In the genomic region with DNA sequence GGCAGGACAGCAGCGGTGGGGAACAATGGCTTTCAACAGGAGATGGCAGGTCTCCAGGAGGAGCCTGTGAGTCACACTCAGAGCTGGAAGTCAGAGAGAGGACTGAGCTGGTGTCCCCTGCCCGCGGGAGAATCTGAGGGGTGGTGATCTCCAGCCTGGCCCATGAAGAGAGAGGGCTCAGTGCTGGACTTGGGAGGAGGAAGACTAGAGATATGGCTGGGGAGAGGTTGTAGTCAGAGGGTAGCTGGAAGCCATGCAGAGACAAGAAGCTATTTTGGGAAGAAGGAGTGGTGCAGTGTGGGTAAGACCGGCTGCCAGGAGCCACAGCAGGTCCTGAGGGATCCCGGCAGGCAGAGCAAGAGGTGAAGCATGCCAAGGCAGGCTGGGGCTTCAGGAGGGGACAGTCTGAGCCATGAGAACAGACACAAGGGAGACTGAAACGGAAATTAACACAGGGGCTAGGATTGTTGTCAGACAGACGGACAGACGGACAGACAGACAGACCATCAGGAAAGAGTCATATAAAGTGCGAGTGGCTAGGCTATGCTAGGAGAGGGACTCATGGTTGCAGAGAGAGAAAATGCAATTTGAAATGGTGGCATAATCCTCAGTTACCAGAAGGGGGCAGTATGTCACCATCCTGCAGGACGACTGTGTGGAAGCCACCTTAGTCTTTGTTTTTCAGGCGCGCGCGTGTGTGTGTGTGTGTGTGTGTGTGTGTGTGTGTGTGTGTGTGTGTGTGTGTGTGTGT, we compare ENCODE assay signal across 8 mouse cellular contexts. TPM values are rescaled to one million over a fixed set of nuclear protein-coding genes. Genes with fewer than 3 reads are reported as not detected.
DNase-seq lines count a peak whose midpoint lies in the region; ATAC-seq and TF ChIP-seq lines count a peak whose summit lies in the region.

No protein-coding gene starts in this region.

- intact Hi-C loops in left cerebral cortex, adult 2 months (cut with DNase I), result loop anchor here (1.0 kb wide), 2 partner anchors 46 to 71 kb away; no protein-coding TSS in a partner anchor

- no peak overlapping the region for H3K4me3 ChIP-seq in left cerebral cortex, adult 2 months
- H3K4me3 ChIP-seq in cortical plate, adult 2 months (ENCODE audit: insufficient read depth, low read length), result no peak overlapping the region
- H3K4me3 ChIP-seq in intestine, embryonic 16.5 days (ENCODE audit: low read length), result no peak overlapping the region

- H3K9me3 ChIP-seq in intestine, embryonic 16.5 days (ENCODE audit: control insufficient read depth, low read length), result no peaks in the 10 kb centered on the region

- 0 out of 2 replicates have a peak overlapping the region, but pooled peaks have one; percentile 19 for H3K27ac ChIP-seq in left cerebral cortex, adult 2 months
- no peak overlapping the region for H3K27ac ChIP-seq in cortical plate, adult 2 months (ENCODE audit: insufficient read depth, low read length)
- no peak overlapping the region for H3K27ac ChIP-seq in intestine, embryonic 16.5 days (ENCODE audit: low read length)

- no peaks in the 10 kb centered on the region for H3K36me3 ChIP-seq in intestine, embryonic 16.5 days (ENCODE audit: control insufficient read depth, insufficient read depth, low read length)

- no peaks in the 10 kb centered on the region for H3K27me3 ChIP-seq in intestine, embryonic 16.5 days (replicated peaks; ENCODE audit: control insufficient read depth, insufficient read depth, low read length)

- H3K9ac ChIP-seq in intestine, embryonic 16.5 days (ENCODE audit: low read depth, low read length), result peak overlapping the region; percentile 37; the same call in 1 of the 2 replicates

- peak; percentile 66 for TF ChIP-seq CTCF in left cerebral cortex, adult 2 months (IDR thresholded peaks at IDR 0.05)
- TF ChIP-seq CTCF in cortical plate, adult 2 months (IDR thresholded peaks at IDR 0.05; ENCODE audit: extremely low read depth, insufficient read depth, low read length), result peak; percentile 92

- peak; percentile 54; the same call in 1 of the 2 replicates for ATAC-seq in intestine, embryonic 16.5 days

- WGBS in intestine, embryonic 16.5 days, result 25% methylated on average over 14 of the region's 14 CpGs

- no peak for TF ChIP-seq POLR2A in cortical plate, adult 2 months (IDR thresholded peaks at IDR 0.05; ENCODE audit: extremely low read depth, insufficient read depth, low read length)

- no peak overlapping the region for H3K4me2 ChIP-seq in intestine, embryonic 16.5 days (ENCODE audit: low read depth, low read length)

- no peak for DNase-seq in left cerebral cortex, adult 2 months (ENCODE audit: extremely low spot score in 1 of 2, low spot score in 2 of 2)
- no peak for DNase-seq in left cerebral cortex, adult 11 months (ENCODE audit: low spot score)
- peak; percentile 75 for DNase-seq in R1 (ENCODE audit: low read depth, low spot score)
- peak; percentile 98 for DNase-seq in heart, adult 11 months
- peak; percentile 62 for DNase-seq in lung, postnatal 36 days
- DNase-seq in thymus, postnatal 0 days (ENCODE audit: low spot score), result peak; percentile 81

- H3K4me1 ChIP-seq in cortical plate, adult 2 months (ENCODE audit: control insufficient read depth, insufficient read depth, low read length), result no peaks in the 10 kb centered on the region; the same call in 1 of the 2 replicates
- peaks cover 5% of the 10 kb centered on the region; the same call in 1 of the 2 replicates for H3K4me1 ChIP-seq in intestine, embryonic 16.5 days (ENCODE audit: control insufficient read depth, insufficient read depth, low read length)

RNA-seq across cellular contexts. Expression of a gene that starts 4.2 kb away (rescaled TPM):
- total RNA-seq in left cerebral cortex, adult 2 months (2021), result under 1 TPM; 0.14 to 0.20 TPM
- polyA plus RNA-seq in cortical plate, adult 2 months (2012; rRNA removed), result 0.04 TPM in 2 replicates
- polyA plus RNA-seq in intestine, embryonic 16.5 days (2015; fragmentation: Nextera tagmentation; extraction: Ambion mirVana), result 0.06 and 0.07 TPM in 2 replicates
- polyA plus RNA-seq in thymus, postnatal 0 days (2015; fragmentation: Nextera tagmentation; extraction: Ambion mirVana), result 0.09 TPM in 1 of 2 replicates, not detected in the other

RNA-seq across cellular contexts. Expression of a gene that starts 42.1 kb away (rescaled TPM):
- 10 to 100 TPM; 28.6 to 30.9 TPM for total RNA-seq in left cerebral cortex, adult 2 months (2021)
- 38.2 and 40.9 TPM in 2 replicates for polyA plus RNA-seq in cortical plate, adult 2 months (2012; rRNA removed)
- polyA plus RNA-seq in intestine, embryonic 16.5 days (2015; fragmentation: Nextera tagmentation; extraction: Ambion mirVana), result 8.3 and 9.2 TPM in 2 replicates
- polyA plus RNA-seq in thymus, postnatal 0 days (2015; fragmentation: Nextera tagmentation; extraction: Ambion mirVana), result 4.0 and 4.3 TPM in 2 replicates

RNA-seq across cellular contexts. Expression of a gene that starts 43.1 kb away (rescaled TPM):
- 10 to 100 TPM; 28.7 to 31.3 TPM for total RNA-seq in left cerebral cortex, adult 2 months (2021)
- 14.8 and 21.3 TPM in 2 replicates for polyA plus RNA-seq in cortical plate, adult 2 months (2012; rRNA removed)
- 5.0 and 5.1 TPM in 2 replicates for polyA plus RNA-seq in intestine, embryonic 16.5 days (2015; fragmentation: Nextera tagmentation; extraction: Ambion mirVana)
- polyA plus RNA-seq in thymus, postnatal 0 days (2015; fragmentation: Nextera tagmentation; extraction: Ambion mirVana), result 41.3 and 43.3 TPM in 2 replicates

Comparison
In these comparisons a context has a peak if more than half of its experiments do, and no peak if none do; other contexts are left out.
1. DNase-seq: peak in R1 (single experiment), heart, adult 11 months (single experiment), lung, postnatal 36 days (single experiment) and thymus, postnatal 0 days (single experiment); none in left cerebral cortex, adult 2 months (0 of 2) and left cerebral cortex, adult 11 months (single experiment).